Mouse (Mus musculus): ENCODE measurements around the gene Cd44.
A peak's percentile ranks its signal among the peaks of the same experiment; 100 is the strongest.

Cd44 gene

DNA sequence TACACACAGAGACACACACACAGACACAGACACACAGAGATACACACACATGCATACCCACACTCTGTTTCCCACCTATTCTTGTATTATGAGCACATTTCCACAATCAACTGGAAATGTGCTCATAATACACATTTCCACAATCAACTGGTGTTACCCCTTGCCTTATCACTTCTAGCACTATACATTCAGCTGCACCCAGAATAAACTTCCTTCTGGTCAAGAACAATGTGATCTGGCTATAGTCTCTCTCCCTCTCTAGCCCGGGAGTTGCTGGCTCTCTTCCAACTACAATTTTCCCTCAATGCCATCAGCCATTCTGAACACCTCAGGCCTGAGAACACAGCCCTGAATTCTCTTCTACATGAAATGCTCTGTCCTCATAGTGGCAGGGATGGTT lies 34.9 kb downstream of the Cd44 start:
- no peak for DNase-seq

DNA sequence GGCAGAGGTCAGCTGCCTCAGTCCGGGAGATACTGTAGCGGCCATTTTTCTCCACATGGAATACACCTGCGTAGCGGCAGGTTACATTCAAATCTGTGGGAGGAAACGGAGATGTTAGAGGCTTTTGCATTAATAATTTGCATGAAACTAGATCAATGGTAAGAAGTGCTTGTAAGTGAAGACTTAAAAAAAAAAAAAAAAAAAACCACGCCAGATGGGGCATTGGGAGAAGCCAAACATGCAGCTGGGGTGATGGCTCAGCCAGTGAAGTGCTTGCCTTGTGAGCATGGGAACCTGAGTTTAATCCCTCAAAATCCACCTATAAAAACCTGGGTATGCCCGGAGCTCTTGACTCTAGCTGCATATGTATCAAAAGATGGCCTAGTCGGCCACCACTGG lies 36.1 kb downstream of the Cd44 start:
- DNase-seq: no peak

DNA sequence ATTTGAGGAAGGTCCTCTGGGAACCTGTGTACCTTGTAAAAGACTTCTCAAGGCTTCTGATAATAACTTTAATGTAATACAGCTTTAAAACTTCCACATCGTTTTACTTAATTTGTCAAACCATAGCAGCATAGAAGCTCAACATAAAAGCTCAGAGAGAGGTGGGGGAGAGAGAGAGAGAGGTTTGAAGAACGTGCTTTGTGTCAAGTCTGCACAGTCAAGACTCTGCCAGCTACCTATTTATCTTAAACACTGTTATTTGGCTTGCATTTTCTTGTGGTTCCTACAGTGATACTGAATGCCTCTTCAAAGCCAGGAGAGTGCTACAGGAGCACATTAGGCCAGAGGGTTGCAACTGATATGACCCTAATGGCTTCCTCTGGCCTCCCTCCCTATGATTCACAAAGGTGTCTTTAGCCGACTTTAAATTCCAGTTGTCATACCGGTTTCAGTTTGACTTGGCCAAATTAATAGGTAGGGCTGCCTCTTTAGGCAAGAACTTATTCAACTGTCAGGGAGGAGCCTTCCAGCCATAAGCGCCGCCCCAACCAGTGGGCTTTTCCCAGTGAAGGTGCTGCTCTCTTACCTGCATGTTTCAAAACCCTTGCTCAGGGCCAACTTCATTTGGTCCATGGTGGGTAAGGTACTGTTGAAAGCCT lies 36.6 kb downstream of the Cd44 start:
- no peak for DNase-seq

DNA sequence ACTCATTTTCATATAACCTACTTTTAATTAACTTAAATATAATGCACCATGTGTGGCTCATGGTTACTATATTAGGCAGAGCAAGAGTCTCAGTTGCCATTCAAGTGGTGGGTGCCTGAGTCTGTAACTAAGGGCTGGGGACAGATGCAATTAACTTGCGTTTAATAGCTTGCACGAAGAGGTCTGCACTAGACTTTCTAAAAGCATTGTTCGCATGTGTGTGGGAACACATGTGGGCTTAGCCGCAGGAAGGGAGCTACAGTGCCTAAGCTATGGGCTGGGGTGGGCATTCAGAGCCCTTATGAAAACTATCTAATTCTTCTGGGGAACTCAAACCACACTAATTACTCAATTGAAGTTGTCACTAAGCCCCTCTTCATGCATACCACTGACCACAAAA lies 37.4 kb downstream of the Cd44 start:
- no peak for DNase-seq

DNA sequence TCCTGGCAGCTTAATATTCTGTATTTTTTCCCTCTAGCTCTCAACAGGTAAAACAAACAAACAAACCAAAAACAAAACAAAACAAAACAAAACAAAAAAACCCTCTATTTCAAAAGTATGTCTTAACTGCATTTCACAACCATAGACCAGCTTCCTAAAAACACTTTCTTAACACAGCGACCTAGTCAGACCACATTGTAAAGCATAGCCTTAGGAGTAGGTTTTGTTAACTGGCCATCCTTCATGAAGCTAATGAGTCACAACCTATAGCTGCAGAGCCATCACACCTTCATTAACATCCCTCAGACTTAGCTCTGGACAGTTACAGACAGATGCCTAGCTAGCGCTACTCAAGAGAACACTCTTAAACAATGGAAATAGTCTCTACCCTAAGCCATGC lies 37.9 kb downstream of the Cd44 start:
- no peak for DNase-seq

DNA sequence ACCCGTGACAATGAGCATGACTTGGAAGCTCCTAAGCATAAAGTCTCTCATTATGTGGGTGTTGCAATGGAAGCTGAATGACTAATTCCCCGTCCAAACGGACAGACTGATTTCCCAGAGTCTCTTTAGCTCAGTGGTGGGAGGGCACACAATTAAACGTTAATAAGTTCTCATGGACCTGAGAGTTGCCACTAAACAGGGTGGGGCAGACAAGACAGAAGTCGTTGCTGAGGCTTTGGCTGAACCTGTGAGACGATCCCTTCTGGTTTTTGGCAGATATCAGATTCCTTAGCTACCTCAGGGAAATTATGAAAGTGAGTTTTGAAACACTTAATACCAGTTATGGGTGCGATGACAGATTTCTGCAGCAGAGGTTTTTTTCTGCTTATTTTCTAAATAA lies 38.8 kb downstream of the Cd44 start:
- no peak for DNase-seq

DNA sequence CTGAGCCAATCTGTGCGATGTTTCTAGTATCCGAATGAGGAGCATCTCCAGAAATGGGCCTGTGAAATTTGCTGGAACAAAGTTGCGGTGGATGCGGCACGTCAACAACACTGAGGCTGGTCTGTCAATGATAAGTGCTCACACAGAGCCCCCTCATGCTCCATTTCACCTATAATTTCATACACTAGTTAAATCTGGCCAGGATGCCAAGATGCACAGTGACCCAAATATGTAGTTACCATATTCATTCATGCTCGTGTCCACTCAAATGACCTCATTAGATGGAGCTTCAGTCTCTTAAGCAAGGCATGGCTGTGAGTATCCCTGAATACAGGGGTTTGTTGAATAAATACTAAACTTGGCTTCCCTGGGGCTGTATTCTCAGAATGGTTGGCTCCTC lies 43.2 kb downstream of the Cd44 start:
- DNase-seq: no peak

DNA sequence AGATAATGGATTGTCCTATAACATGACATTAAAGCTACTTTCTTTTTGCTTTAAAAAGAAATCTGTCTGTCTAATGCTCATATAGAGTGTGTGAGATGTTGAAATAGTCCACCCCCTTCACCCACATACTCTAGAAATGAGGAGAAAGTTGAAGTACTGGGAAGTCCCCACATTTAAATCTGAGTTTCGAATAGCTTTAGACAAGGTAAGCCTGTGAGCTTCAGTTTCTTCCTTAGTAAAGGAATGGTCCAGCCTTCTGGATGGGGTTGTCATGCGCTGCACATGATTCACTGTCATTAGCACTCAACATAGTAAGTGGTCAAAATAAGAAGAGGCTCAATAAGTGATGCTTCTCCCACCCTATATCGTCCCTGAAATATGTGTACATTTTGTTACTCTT lies 48.2 kb downstream of the Cd44 start:
- DNase-seq: no peak

DNA sequence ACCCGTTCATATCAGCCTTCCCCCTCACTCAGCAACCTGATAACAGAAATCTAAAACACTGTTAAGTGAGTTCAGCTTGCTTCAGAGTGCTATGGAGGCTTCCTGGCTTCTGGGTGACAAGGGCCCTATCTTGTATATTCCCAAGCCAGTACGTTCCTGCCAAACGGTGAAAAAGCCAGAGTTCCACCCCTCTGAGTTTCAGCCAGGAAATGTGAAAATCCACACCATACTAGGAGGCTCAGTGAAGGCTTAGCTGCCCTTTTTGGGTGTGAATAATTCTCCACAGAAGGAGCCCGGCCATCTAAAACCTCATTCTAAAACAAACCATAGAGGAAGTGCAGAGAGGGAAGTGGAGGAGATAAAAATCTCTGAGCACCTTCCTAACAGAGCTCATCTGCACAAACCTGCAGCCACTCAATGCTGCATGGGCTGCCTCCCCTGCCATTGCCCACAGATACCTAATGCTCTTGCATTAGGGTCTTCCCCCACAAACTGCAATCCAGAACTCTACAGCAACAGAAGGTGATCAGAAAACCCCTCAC lies 49.5 kb downstream of the Cd44 start:
- no peak for DNase-seq

DNA sequence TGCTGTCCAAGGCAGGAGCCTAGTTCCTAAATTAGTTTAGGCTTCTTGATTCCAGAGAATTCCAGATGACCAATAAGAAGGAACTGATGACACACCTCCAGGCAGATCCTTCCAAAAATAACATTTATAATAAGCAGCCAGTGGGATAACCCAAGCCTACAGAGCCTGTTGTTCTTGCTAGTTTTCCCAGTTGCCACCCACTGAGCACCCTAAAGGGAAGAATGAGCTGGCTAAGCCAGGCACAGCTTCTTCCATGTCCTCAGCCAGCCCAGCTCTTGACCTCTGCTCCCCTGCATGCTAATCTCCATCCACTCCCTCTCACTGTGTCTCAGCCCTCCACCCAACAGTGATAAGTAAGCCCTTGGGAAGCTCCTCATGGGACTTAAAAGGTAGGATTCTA lies 51.4 kb downstream of the Cd44 start:
- DNase-seq: no peak

DNA sequence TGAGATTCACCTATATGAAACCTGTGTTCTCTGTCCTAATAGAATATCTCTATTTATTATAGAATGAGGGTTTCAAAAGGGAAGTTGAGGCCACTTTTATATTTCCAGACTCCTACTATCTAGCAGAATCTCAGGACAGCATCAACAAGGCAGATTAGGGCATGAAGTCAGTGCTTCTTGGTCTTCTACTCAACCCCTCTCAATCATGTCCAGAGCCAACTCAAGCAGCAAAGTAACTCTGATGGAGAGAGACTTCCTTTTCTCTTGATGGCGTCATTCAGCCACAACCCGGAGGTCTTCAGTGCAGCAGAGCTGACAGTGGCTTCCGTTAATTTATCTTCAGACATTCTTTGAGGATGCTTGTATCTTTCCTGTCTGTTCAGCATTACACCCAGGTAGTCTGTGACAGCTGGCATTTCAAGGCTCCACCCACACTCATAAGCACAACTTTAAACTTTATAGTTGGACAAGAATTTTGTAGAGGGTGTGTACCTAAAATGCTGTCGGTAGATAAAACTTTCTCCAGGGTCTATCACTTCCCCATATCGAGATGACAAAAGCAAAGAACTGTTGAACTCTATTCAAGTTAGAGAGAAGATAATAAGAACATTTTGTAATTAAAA lies 52.5 kb downstream of the Cd44 start:
- no peak for DNase-seq

DNA sequence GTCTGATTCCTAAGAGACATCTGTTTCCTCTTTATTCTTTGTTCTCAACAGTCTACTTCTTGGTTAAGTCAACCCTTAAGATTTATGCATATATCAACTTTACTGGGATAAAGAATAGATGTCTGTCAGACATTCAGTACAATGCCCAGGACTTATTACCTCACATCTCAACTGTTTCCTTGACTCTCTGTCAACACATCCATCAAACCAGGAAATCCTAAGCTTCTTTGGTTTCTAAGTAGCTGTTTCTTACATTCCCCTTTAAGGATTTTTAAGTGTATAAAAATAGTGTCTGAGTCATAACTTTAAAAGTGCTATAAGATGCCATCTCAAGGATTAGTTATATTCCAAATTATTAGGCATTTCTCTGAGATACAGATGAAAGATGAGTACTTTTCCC lies 60.2 kb downstream of the Cd44 start:
- no peak for DNase-seq

DNA sequence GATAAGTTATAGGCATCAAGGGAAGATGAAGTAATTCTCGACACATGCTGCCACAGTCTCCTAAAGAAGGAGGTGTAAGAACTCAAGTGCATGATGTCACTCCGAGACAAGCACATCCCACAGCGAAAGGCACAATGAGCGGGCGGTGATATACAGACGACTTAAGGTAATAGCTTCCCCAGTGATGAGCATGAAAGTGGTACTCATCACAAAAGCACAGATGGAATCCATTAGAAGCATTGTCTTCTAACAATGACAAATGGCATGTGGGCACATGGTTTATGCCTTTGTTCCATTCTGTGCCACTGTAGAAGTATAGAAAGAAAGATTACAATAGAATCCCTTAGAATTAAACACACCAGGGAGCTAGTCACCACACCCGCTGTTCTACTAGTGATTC lies 63.3 kb downstream of the Cd44 start:
- no peak for DNase-seq

DNA sequence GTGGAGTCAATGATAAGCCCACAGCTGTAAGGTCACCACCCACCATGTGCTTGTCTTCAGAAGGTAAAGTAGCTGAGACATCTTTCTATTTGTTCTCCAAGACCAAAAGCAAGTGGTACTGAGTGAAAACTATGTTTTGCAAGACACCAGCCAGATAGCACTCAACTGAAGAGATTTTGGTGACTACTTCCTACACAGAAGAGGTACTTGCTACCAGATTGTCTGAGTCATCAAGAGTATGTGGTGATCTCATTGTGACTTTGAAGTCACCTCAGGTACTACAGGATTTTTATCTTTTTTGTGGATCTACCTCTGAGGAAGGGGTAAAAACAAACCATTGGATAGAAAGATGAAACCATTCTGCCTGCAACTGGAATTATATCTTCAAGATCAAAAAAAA lies 69.9 kb downstream of the Cd44 start:
- DNase-seq: no peak

DNA sequence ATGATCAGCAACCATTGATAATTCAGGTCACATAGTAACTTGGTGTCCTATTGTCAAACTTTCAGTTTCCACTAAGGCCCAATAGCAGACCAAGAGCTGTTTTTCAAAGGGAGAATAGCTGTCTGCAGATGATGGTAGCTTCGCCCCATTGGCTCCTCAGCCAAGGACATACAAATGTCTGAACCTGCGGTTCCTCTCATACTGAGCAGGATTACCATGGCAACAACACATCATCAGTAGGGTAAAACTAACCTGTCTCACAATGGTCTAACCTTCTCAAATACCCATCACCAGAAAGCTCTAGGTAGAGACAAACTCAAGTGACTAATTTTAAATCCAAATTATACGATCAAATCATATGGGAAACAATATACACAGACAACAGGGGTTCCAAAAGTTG lies 72.3 kb downstream of the Cd44 start:
- DNase-seq: peak; percentile 47

DNA sequence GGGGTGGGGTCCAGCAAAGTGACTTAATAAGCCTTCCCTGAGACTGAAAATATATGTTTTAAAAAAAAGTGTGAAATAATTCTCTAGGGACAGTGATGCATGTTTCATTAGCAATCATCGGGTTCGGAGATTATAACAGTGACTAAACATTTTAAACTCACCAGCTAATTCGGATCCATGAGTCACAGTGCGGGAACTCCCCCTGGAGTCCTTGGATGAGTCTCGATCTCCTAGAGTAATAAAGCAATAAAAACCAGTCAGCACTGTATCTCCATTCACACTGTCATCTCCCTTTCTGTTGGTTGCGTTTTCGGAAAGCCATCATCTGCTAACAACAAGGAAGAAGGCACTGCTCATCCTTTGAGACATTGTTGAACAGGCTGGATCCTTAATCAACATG lies 73.1 kb downstream of the Cd44 start:
- DNase-seq: no peak

DNA sequence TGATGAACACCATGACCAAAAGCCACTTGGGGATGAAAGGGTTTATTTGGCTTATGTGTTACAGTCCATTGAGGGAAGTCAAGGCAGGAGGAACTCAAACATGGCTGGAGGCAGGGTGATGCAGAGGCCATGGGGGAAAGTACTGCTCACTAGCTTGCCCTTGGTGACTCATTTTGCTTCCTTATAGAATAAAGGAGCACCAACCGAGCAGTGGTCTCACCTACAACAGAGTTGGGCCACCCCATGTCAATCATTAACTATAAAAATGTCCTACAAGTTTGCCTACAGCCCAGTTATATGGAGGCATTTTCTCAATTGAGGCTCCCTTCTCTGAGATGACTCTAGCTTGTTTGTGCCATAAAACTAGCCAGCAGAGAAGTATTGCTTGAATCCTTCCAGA lies 73.6 kb downstream of the Cd44 start:
- DNase-seq: no peak

DNA sequence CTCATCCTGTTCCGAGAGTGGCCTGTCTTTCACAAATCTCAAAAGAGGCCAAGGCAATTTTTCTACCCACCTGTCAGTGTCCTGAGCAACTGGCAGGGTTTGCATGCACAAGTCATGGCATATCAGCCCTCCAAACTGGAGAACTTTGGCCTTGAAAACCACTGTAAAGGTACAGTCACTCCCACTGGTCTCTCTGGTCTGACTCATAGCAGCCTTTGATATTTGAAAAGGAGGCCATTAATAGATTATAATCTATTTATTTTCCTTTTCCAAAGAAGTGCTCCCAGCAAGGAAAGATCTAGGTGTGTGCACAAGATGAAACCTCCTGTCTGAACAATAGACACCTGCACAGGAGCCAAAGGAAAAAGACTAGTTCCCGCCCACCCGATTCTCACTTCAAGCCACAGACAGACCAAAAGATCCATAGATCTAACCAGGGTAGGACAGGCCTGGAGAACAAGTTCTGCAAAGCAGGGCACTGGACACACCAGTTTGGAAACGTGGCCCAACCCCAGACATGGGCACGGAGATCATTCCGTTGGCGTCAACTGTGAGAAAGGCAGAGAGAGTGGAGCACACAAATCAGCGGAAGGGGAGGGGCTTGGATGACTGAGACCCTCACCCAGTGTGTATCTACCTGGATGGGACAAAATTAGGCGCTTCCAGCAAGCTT lies 75.4 kb downstream of the Cd44 start:
- no peak for DNase-seq

DNA sequence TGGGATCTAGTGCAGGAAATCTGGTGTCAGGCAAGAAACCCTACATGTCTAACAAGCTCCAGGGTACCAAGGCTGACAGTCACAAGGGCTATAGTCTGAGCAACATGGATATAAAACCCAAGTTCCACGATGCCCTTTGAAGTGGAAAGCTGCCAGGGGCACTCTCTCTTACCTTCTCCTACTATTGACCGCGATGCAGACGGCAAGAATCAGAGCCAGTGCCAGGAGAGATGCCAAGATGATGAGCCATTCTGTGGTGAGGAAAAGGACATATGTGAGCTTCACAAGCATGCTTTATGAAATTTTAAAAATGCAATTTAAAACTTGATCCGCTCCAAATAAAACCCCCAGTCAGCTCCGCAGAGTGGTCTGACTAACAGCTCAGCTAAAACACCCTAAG lies 79.4 kb downstream of the Cd44 start:
- DNase-seq: peak; percentile 24

DNA sequence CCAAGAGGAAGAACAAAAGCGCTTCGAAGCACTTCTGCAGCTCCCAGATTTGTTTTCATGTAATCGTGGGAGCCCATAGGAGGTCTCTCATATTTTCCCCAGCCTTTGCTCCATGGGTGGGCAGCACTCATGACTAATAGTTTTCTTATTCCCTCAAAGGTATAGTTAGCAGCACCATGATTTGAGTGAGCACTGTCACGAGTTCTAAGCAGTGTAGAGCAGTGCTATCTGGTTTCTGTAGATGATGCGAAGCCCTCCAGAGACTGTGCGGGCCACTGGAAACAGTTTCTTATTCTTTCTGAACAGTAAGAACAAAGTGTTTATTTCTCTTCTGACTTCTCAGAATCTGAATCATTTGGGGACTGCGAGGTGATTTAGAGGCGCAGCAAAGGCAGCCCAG lies 80.7 kb downstream of the Cd44 start:
- DNase-seq: no peak

DNA sequence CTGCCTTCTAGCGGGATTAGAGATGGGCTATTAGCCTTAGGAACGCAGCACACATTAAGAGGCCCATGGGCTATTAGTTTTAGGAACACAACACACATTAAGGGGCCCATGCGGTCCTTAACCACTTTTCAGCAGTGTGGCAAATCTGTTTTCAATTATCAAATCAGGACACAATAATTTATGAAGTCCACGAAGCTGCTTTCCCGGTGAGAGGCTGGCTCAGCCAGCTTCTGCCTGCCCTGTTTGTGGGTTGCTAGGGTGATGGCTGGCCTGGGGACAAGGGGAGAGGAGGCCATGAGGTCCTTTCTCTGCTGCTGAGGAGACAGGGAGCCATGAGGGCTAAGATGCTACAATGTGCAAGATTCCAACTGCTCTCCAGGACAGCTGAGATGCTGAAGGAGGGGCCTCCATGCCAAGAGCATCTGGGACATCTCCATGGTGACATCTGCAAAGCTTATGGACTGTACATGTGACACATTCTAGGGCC lies 81.2 kb downstream of the Cd44 start:
- no peak for DNase-seq

DNA sequence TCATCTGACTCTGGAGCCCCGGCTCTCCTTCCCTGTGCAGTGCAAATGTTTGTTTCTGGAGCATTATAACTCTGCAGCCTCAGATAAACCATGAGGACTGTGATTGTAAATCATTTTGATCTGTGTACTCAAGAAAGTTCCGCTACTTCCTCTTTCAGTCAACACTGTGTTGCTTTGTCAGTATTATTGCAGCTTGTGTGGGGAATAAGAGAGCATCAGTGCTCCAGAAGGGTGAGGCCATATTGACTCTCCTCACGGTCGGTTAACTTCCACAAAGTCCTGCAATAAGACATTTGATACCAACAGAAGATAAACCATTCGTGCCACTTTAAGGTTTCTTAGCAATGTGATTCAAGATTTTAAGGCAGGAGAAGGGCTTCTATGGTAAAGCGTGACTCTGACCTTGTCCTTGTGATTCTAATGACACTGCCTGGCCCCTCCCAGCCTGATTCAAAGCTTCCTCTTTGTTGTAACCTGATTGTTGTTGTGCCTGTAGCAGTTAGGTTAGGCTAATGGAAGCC lies 86.1 kb downstream of the Cd44 start:
- no peak for DNase-seq

DNA sequence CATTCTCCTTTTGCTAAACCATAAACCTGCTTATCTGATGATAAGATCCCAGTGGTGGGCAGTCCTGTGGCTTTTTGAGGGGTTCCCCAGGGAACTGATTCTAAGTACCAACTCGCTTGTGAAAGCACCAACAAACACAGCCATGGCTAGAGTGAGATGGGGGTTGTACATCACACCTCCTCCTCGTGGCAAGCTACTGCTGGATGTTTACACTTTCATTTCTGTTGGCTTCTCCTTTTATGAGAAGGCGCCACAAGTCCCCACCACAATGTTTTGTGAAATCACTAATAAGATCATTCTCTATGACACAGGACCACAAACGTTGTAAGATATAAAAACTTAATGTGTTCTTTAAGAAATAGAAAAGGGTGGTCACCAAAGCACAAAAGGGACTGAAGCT lies 88.7 kb downstream of the Cd44 start:
- DNase-seq: no peak

DNA sequence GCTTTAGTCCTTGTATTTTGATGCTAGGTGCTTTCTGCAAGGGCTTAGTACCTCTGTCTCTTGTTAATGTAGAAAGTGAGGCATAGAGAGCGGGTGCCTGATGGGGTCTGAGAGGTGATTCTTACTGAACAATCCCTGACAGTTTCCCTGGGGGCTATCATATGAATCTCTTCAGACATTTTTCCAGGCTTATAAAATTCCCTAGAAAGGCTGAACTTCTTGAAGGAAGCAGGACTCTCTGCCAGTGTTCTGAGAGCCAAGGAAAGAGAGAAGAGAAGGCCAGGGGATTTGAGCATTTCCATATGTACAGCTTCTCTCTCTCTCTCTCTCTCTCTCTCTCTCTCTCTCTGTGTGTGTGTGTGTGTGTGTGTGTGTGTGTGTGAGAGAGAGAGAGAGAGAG lies 92.0 kb downstream of the Cd44 start:
- DNase-seq: no peak

All from right cerebral cortex, postnatal 25 days (tissue).